Mouse (Mus musculus) heart, embryonic 10.5 days (tissue): ENCODE results near the gene Hacd1. TPM values are rescaled to one million over a fixed set of nuclear protein-coding genes. Genes with fewer than 3 reads are reported as not detected.

Experiments
- DNase-seq: peaks from one replicate; pipeline ENCODE4 v3.0.0-alpha.2; 2017; ENCODE audit warnings: low spot score
- H3K27ac ChIP-seq: fragments of 300-500 bp; sonication (generic); 2 replicates; pipeline ENCODE4 v1.5.1; 2016; ENCODE audit warnings: mild to moderate bottlenecking
- H3K27me3 ChIP-seq: fragments of 300-500 bp; sonication (generic); 2 replicates; pipeline ENCODE4 v1.6.1; 2016; ENCODE audit warnings: mild to moderate bottlenecking; ENCODE audit not compliant: poor library complexity, insufficient read depth, severe bottlenecking
- H3K36me3 ChIP-seq: fragments of 300-500 bp; sonication (generic); 2 replicates; pipeline ENCODE4 v1.6.1; 2016; ENCODE audit warnings: mild to moderate bottlenecking, moderate library complexity
- H3K4me1 ChIP-seq: fragments of 300-500 bp; sonication (generic); 2 replicates; pipeline ENCODE4 v1.6.1; 2016; ENCODE audit warnings: mild to moderate bottlenecking
- H3K4me3 ChIP-seq: fragments of 300-500 bp; sonication (generic); 2 replicates; pipeline ENCODE4 v1.5.1; 2016; ENCODE audit warnings: mild to moderate bottlenecking, moderate library complexity
- H3K9me3 ChIP-seq: fragments of 300-500 bp; sonication (generic); 2 replicates; pipeline ENCODE4 v1.6.1; 2016; ENCODE audit warnings: mild to moderate bottlenecking, moderate library complexity
- WGBS: fragments of 180-500 bp; shearing (Covaris S2); methylation state at CpG from one replicate; pipeline ENCODE4 v1.1.7; 2016; 5-methylcytosine and 5-hydroxymethylcytosine counted together
- polyA plus RNA-seq: library from polyadenylated mRNA; unstranded; fragments of >200 nt; fragmentation: Nextera tagmentation; extraction: Ambion mirVana; gene quantifications from 2 replicates; pipeline ENCODE4 v1.2.1, GENCODE M21; 2016

Hacd1 gene
- polyA plus RNA-seq, 1 experiment from 2014 or later, result 190 TPM

- Histone ChIP-seq H3K9me3 (no peaks in the 10 kb centered on the region), H3K4me1 (no peaks in the 10 kb centered on the region), H3K36me3 (no peaks in the 10 kb centered on the region), H3K27ac (no peak overlapping the region), H3K27me3 (no peaks in the 10 kb centered on the region), H3K4me3 (no peak overlapping the region)
- no peak for DNase-seq
These were observed 123.7 kb downstream of the Hacd1 start for GRCm38 (mm10) chr2:13932253-13932652.

- Histone ChIP-seq H3K9me3 (no peaks in the 10 kb centered on the region), H3K27me3 (no peaks in the 10 kb centered on the region), H3K27ac (no peak overlapping the region), H3K36me3 (no peaks in the 10 kb centered on the region), H3K4me3 (no peak overlapping the region), H3K4me1 (no peaks in the 10 kb centered on the region)
- 82% methylated on average over 1 of the region's 1 CpGs for WGBS
- DNase-seq, result no peak
These were observed 125.2 kb downstream of the Hacd1 start for GRCm38 (mm10) chr2:13930724-13931123.

GRCm38 (mm10) chr2:13888568-13888967 is 167.4 kb downstream of the Hacd1 start:
- H3K36me3 ChIP-seq, result no peaks in the 10 kb centered on the region
- H3K9me3 ChIP-seq, result no peaks in the 10 kb centered on the region
- DNase-seq, result no peak
- H3K4me3 ChIP-seq, result no peak overlapping the region
- H3K27ac ChIP-seq, result no peak overlapping the region
- no peaks in the 10 kb centered on the region for H3K27me3 ChIP-seq
- no peaks in the 10 kb centered on the region for H3K4me1 ChIP-seq

- no peak overlapping the region for H3K27ac ChIP-seq
- no peaks in the 10 kb centered on the region for H3K4me1 ChIP-seq
- H3K27me3 ChIP-seq, result no peaks in the 10 kb centered on the region
- no peak for DNase-seq
- WGBS, result 68% methylated on average over 2 of the region's 2 CpGs
- H3K36me3 ChIP-seq, result no peaks in the 10 kb centered on the region
- no peak overlapping the region for H3K4me3 ChIP-seq
- H3K9me3 ChIP-seq, result no peaks in the 10 kb centered on the region
These were observed 198.5 kb downstream of the Hacd1 start for GRCm38 (mm10) chr2:13857461-13857860.

- DNase-seq, result no peak
- Histone ChIP-seq H3K36me3 (no peaks in the 10 kb centered on the region), H3K4me1 (no peaks in the 10 kb centered on the region), H3K9me3 (no peaks in the 10 kb centered on the region), H3K27ac (no peak overlapping the region), H3K27me3 (no peaks in the 10 kb centered on the region), H3K4me3 (no peak overlapping the region)
- WGBS, result 62% methylated on average over 3 of the region's 3 CpGs
These were observed 200.4 kb downstream of the Hacd1 start for GRCm38 (mm10) chr2:13855510-13855909.

GRCm38 (mm10) chr2:13836310-13836709 is 219.6 kb downstream of the Hacd1 start:
- no peak overlapping the region for H3K4me3 ChIP-seq
- no peak overlapping the region for H3K27ac ChIP-seq
- 75% methylated on average over 3 of the region's 3 CpGs for WGBS
- no peaks in the 10 kb centered on the region for H3K27me3 ChIP-seq
- H3K36me3 ChIP-seq, result no peaks in the 10 kb centered on the region
- H3K9me3 ChIP-seq, result no peaks in the 10 kb centered on the region
- no peaks in the 10 kb centered on the region for H3K4me1 ChIP-seq
- no peak for DNase-seq

GRCm38 (mm10) chr2:13834989-13835388 is 220.9 kb downstream of the Hacd1 start:
- Histone ChIP-seq H3K9me3 (no peaks in the 10 kb centered on the region), H3K27me3 (no peaks in the 10 kb centered on the region), H3K36me3 (no peaks in the 10 kb centered on the region), H3K27ac (no peak overlapping the region), H3K4me3 (no peak overlapping the region), H3K4me1 (no peaks in the 10 kb centered on the region)
- no peak for DNase-seq
- 74% methylated on average over 1 of the region's 1 CpGs for WGBS

GRCm38 (mm10) chr2:13816645-13817044 is 239.3 kb downstream of the Hacd1 start:
- 76% methylated on average over 2 of the region's 2 CpGs for WGBS
- H3K4me1 ChIP-seq, result no peaks in the 10 kb centered on the region

GRCm38 (mm10) chr2:13808593-13808992 is 247.3 kb downstream of the Hacd1 start:
- no peaks in the 10 kb centered on the region for H3K9me3 ChIP-seq
- H3K27ac ChIP-seq, result no peak overlapping the region
- 69% methylated on average over 5 of the region's 5 CpGs for WGBS
- DNase-seq, result no peak
- no peaks in the 10 kb centered on the region for H3K36me3 ChIP-seq
- H3K4me3 ChIP-seq, result no peak overlapping the region
- no peaks in the 10 kb centered on the region for H3K4me1 ChIP-seq
- no peaks in the 10 kb centered on the region for H3K27me3 ChIP-seq

More at GRCm38 (mm10) chr2:13816645-13817044, 239.3 kb downstream of the Hacd1 start:
- Histone ChIP-seq H3K27ac (no peak overlapping the region), H3K9me3 (no peaks in the 10 kb centered on the region), H3K36me3 (no peaks in the 10 kb centered on the region), H3K4me3 (no peak overlapping the region), H3K27me3 (no peaks in the 10 kb centered on the region)
- DNase-seq, result no peak

- WGBS, result 67% methylated on average over 4 of the region's 4 CpGs
- no peaks in the 10 kb centered on the region for H3K4me1 ChIP-seq
- no peaks in the 10 kb centered on the region for H3K9me3 ChIP-seq
These were observed 247.9 kb downstream of the Hacd1 start for GRCm38 (mm10) chr2:13808008-13808407.

GRCm38 (mm10) chr2:13806120-13806519 is 249.8 kb downstream of the Hacd1 start:
- Histone ChIP-seq H3K27me3 (no peaks in the 10 kb centered on the region), H3K4me3 (no peak overlapping the region), H3K9me3 (no peaks in the 10 kb centered on the region), H3K27ac (no peak overlapping the region), H3K36me3 (no peaks in the 10 kb centered on the region), H3K4me1 (no peaks in the 10 kb centered on the region)
- WGBS, result 87% methylated on average over 3 of the region's 3 CpGs
- DNase-seq, result no peak

More at GRCm38 (mm10) chr2:13808008-13808407, 247.9 kb downstream of the Hacd1 start:
- H3K36me3 ChIP-seq, result no peaks in the 10 kb centered on the region
- no peak for DNase-seq
- H3K4me3 ChIP-seq, result no peak overlapping the region
- no peak overlapping the region for H3K27ac ChIP-seq
- no peaks in the 10 kb centered on the region for H3K27me3 ChIP-seq

GRCm38 (mm10) chr2:13800639-13801038 is 255.3 kb downstream of the Hacd1 start:
- no peaks in the 10 kb centered on the region for H3K4me1 ChIP-seq
- H3K27me3 ChIP-seq, result no peaks in the 10 kb centered on the region; the same call in 1 of the 2 replicates
- no peaks in the 10 kb centered on the region for H3K36me3 ChIP-seq
- H3K4me3 ChIP-seq, result no peak overlapping the region
- no peaks in the 10 kb centered on the region for H3K9me3 ChIP-seq
- H3K27ac ChIP-seq, result no peak overlapping the region
- 86% methylated on average over 2 of the region's 2 CpGs for WGBS
- DNase-seq, result no peak
